15 mouse cellular contexts compared by ENCODE assay signal in genomic region chr12:70880396-70880975, GRCm38 (mm10). TPM values are rescaled to one million over a fixed set of nuclear protein-coding genes. Genes with fewer than 3 reads are reported as not detected.
A peak's percentile ranks its signal among the peaks of the same experiment; 100 is the strongest.
DNase-seq lines count a peak whose midpoint lies in the region; ATAC-seq lines count a peak whose summit lies in the region.
"Had no signal": no experiment of that assay in that cellular context is flagged by ENCODE, and none has a peak within 500 bp of the region (broad histone marks: within the 10 kb centered on the region; RNA-seq: fewer than 3 reads in every experiment).

No protein-coding gene starts in this region.

- H3K9me3 ChIP-seq in heart, embryonic 16.5 days (replicated peaks; ENCODE audit: control insufficient read depth, low read length): no peaks in the 10 kb centered on the region
- no peaks in the 10 kb centered on the region for H3K9me3 ChIP-seq in heart, embryonic 11.5 days (replicated peaks; ENCODE audit: control insufficient read depth, low read length)
- H3K9me3 ChIP-seq: forebrain, embryonic 15.5 days; hindbrain, embryonic 13.5 days had no signal

- no peak overlapping the region for H3K4me3 ChIP-seq in heart, embryonic 16.5 days (ENCODE audit: low read length)
- H3K4me3 ChIP-seq in heart, embryonic 11.5 days (ENCODE audit: low read depth, low read length): no peak overlapping the region
- H3K4me3 ChIP-seq: forebrain, embryonic 15.5 days; hindbrain, embryonic 13.5 days; myocyte had no signal

- 63% methylated on average over 9 of the region's 9 CpGs for WGBS in heart, embryonic 16.5 days
- 72% methylated on average over 9 of the region's 9 CpGs for WGBS in heart, embryonic 11.5 days (ENCODE audit: insufficient replicate concordance)

- H3K36me3 ChIP-seq in heart, embryonic 16.5 days (ENCODE audit: control insufficient read depth, insufficient read depth): peaks cover 42% of the 10 kb centered on the region
- H3K36me3 ChIP-seq in heart, embryonic 11.5 days (ENCODE audit: control insufficient read depth, insufficient read depth, low read length): peaks cover 5% of the 10 kb centered on the region
- H3K36me3 ChIP-seq: forebrain, embryonic 15.5 days had no signal

- peaks cover 21% of the 10 kb centered on the region for H3K4me1 ChIP-seq in heart, embryonic 16.5 days (ENCODE audit: control insufficient read depth, insufficient read depth, low read length)
- no peaks in the 10 kb centered on the region for H3K4me1 ChIP-seq in heart, embryonic 11.5 days (ENCODE audit: control insufficient read depth, insufficient read depth, low read length)
- H3K4me1 ChIP-seq: hindbrain, embryonic 13.5 days had no signal

- H3K27me3 ChIP-seq in heart, embryonic 16.5 days (ENCODE audit: control insufficient read depth, insufficient read depth, low read length): no peaks in the 10 kb centered on the region
- H3K27me3 ChIP-seq in heart, embryonic 11.5 days (ENCODE audit: control insufficient read depth, insufficient read depth, low read length): no peaks in the 10 kb centered on the region
- H3K27me3 ChIP-seq: forebrain, embryonic 15.5 days; hindbrain, embryonic 13.5 days had no signal

- ATAC-seq in heart, embryonic 16.5 days (replicated peaks; ENCODE audit: extremely low read depth, insufficient read depth, low FRiP score): no peak
- no peak for ATAC-seq in heart, embryonic 11.5 days (replicated peaks; ENCODE audit: insufficient number of reproducible peaks, low FRiP score, low TSS enrichment)
- peak; percentile 51 for ATAC-seq in CD4-positive, CD25-positive, alpha-beta regulatory T cell, adult 4 months
- peak; percentile 46 for ATAC-seq in inflammation-experienced regulatory T-cells, adult 6 months

- peak overlapping the region; percentile 62 for H3K27ac ChIP-seq in heart, embryonic 16.5 days (ENCODE audit: low read length)
- H3K27ac ChIP-seq in heart, embryonic 11.5 days (ENCODE audit: low read depth, low read length): no peak overlapping the region
- H3K27ac ChIP-seq: hindbrain, embryonic 13.5 days had no signal

- H3K9ac ChIP-seq in heart, embryonic 16.5 days (ENCODE audit: low read length): no peak overlapping the region
- H3K9ac ChIP-seq in heart, embryonic 11.5 days (ENCODE audit: low read depth, low read length): no peak overlapping the region
- H3K9ac ChIP-seq: forebrain, embryonic 15.5 days; hindbrain, embryonic 13.5 days had no signal

- no peak overlapping the region for H3K4me2 ChIP-seq in heart, embryonic 16.5 days (ENCODE audit: low read depth, low read length)
- H3K4me2 ChIP-seq in heart, embryonic 11.5 days: no peak overlapping the region
- H3K4me2 ChIP-seq: forebrain, embryonic 15.5 days; hindbrain, embryonic 13.5 days; midbrain, embryonic 11.5 days had no signal

- DNase-seq in adrenal gland, postnatal 10 days: peak; percentile 13
- DNase-seq in adrenal gland, adult 18-20 months (ENCODE audit: low spot score in 2 of 2): no peak
- DNase-seq in ovary, postnatal 10 days (ENCODE audit: low spot score): no peak
- DNase-seq in left cerebral cortex, postnatal 25 days (ENCODE audit: low spot score in 2 of 2): no peak
- DNase-seq: gastrocnemius, postnatal 14 days; kidney, adult 9 months; spleen, adult 18-20 months had no signal

- intact Hi-C loops in left cerebral cortex, postnatal 25 days (cut with DNase I): no loop called here

RNA-seq across cellular contexts. Expression of gene Frmd6, which starts 55.2 kb away (rescaled TPM):
- 10 to 100 TPM; 32.0 to 38.6 TPM for total RNA-seq in adrenal gland, postnatal 10 days (2021)
- 100 to 1,000 TPM in 1 of 2 experiments, 10 to 100 TPM in 1; 70.4 to 124 TPM for total RNA-seq in adrenal gland, adult 18-20 months (2021)
- 25.7 and 27.7 TPM in 2 replicates for polyA plus RNA-seq in heart, embryonic 16.5 days (2015; fragmentation: Nextera tagmentation; extraction: Ambion mirVana)
- 18.7 and 23.6 TPM in 2 replicates for polyA plus RNA-seq in heart, embryonic 11.5 days (2014; fragmentation: Nextera tagmentation; extraction: Ambion mirVana)
- 10 to 100 TPM; 20.8 to 28.4 TPM for polyA plus RNA-seq in CD4-positive, CD25-positive, alpha-beta regulatory T cell, adult 4 months (2017; shearing (Covaris generic))
- polyA plus RNA-seq in inflammation-experienced regulatory T-cells, adult 6 months (2017; shearing (Covaris generic)): 10 to 100 TPM in 2 of 3 experiments, 1 to 10 TPM in 1; 9.1 to 17.7 (median 13.8) TPM
- total RNA-seq in left cerebral cortex, postnatal 25 days (2021): 10 to 100 TPM; 34.9 to 40.8 TPM

RNA-seq across cellular contexts. Expression of gene Actr10, which starts 57.2 kb away (rescaled TPM):
- 100 to 1,000 TPM; 178 to 189 TPM for total RNA-seq in adrenal gland, postnatal 10 days (2021)
- total RNA-seq in adrenal gland, adult 18-20 months (2021): 100 to 1,000 TPM; 173 to 207 TPM
- 184 and 186 TPM in 2 replicates for polyA plus RNA-seq in heart, embryonic 16.5 days (2015; fragmentation: Nextera tagmentation; extraction: Ambion mirVana)
- 201 and 216 TPM in 2 replicates for polyA plus RNA-seq in heart, embryonic 11.5 days (2014; fragmentation: Nextera tagmentation; extraction: Ambion mirVana)
- polyA plus RNA-seq in CD4-positive, CD25-positive, alpha-beta regulatory T cell, adult 4 months (2017; shearing (Covaris generic)): 100 to 1,000 TPM; 223 to 263 TPM
- polyA plus RNA-seq in inflammation-experienced regulatory T-cells, adult 6 months (2017; shearing (Covaris generic)): 100 to 1,000 TPM; 195 to 260 (median 256) TPM
- 100 to 1,000 TPM; 171 to 190 TPM for total RNA-seq in left cerebral cortex, postnatal 25 days (2021)

Comparison
In these comparisons a context has a peak if more than half of its experiments do, and no peak if none do; other contexts are left out.
1. ATAC-seq: peak in CD4-positive, CD25-positive, alpha-beta regulatory T cell, adult 4 months (single experiment) and inflammation-experienced regulatory T-cells, adult 6 months (single experiment); none in heart, embryonic 16.5 days (single experiment) and heart, embryonic 11.5 days (single experiment).